Mouse (Mus musculus) heart, embryonic 11.5 days (tissue): ENCODE measurements around the gene Urad. TPM values are rescaled to one million over a fixed set of nuclear protein-coding genes. Genes with fewer than 3 reads are reported as not detected.
A peak's percentile ranks its signal among the peaks of the same experiment; 100 is the strongest.

Source experiments
- ATAC-seq: fragments of 200-750 bp; cut with Nextera tagmentation; replicated peaks from 2 replicates; pipeline ENCODE4 v1.8.0; 2017; ENCODE audit warnings: moderate library complexity; ENCODE audit not compliant: insufficient number of reproducible peaks, low FRiP score, low TSS enrichment
- H3K27ac ChIP-seq: fragments of 300-500 bp; sonication (generic); 2 replicates; pipeline ENCODE4 v1.5.1; 2014; ENCODE audit warnings: mild to moderate bottlenecking, low read depth, low read length
- H3K27me3 ChIP-seq: fragments of 300-500 bp; sonication (generic); 2 replicates; pipeline ENCODE4 v1.6.1; 2014; ENCODE audit warnings: mild to moderate bottlenecking, low read length, mixed read lengths; ENCODE audit not compliant: control insufficient read depth, insufficient read depth
- H3K36me3 ChIP-seq: fragments of 300-500 bp; sonication (generic); 2 replicates; pipeline ENCODE4 v1.6.1; 2014; ENCODE audit warnings: mild to moderate bottlenecking, low read length, moderate library complexity, mixed read lengths; ENCODE audit not compliant: control insufficient read depth, insufficient read depth
- H3K4me1 ChIP-seq: fragments of 300-500 bp; sonication (generic); 2 replicates; pipeline ENCODE4 v1.6.1; 2014; ENCODE audit warnings: low read length; ENCODE audit not compliant: control insufficient read depth, insufficient read depth
- H3K4me2 ChIP-seq: fragments of 300-500 bp; sonication (generic); 2 replicates; pipeline ENCODE4 v1.6.1; 2014; ENCODE audit warnings: mild to moderate bottlenecking, moderate library complexity
- H3K4me3 ChIP-seq: fragments of 300-500 bp; sonication (generic); 2 replicates; pipeline ENCODE4 v1.5.1; 2014; ENCODE audit warnings: low read depth, low read length
- H3K9ac ChIP-seq: fragments of 300-500 bp; sonication (generic); 2 replicates; pipeline ENCODE4 v1.6.1; 2014; ENCODE audit warnings: mild to moderate bottlenecking, low read depth, low read length, moderate library complexity
- H3K9me3 ChIP-seq: fragments of 300-500 bp; sonication (generic); replicated peaks from 2 replicates; pipeline ENCODE4 v1.6.1; 2016; ENCODE audit warnings: low read length; ENCODE audit not compliant: control insufficient read depth
- WGBS: fragments of 180-500 bp; shearing (Covaris S2); extraction: QIAGEN DNeasy Blood & Tissue Kit; methylation state at CpG from one replicate; pipeline ENCODE4 v1.1.7; 2014; ENCODE audit not compliant: insufficient replicate concordance; 5-methylcytosine and 5-hydroxymethylcytosine counted together
- polyA plus RNA-seq: library from polyadenylated mRNA; unstranded; fragments of >200 nt; fragmentation: Nextera tagmentation; extraction: Ambion mirVana; gene quantifications from 2 replicates; pipeline ENCODE4 v1.2.1, GENCODE M21; 2014

The Urad gene
- polyA plus RNA-seq, 1 experiment from 2014 or later, result not detected

DNA sequence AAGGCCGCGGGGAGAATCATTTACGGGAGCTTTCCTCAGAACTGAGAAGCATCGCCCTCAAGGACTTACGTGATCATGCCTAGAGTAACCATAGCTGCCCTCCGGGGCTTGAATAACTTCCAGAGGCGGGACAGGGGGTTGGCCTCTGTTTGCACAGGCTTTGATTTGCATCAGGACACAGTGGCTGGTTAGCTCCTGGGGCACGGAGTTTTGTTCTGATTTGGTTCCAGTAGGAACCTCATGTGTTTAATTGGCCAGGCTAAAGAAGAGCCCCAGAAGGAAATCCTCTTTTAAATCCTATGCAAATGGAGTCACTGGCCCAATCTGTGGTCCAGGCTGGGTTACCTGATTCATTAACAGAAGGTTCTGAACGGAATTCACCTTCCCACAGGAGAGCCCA is 16.7 kb upstream of the Urad start:
- no peak overlapping the region for H3K9ac ChIP-seq
- no peaks in the 10 kb centered on the region for H3K27me3 ChIP-seq
- H3K27ac ChIP-seq, result no peak overlapping the region
- no peaks in the 10 kb centered on the region for H3K9me3 ChIP-seq
- H3K36me3 ChIP-seq, result no peaks in the 10 kb centered on the region
- no peak overlapping the region for H3K4me3 ChIP-seq
- ATAC-seq, result no peak
- no peaks in the 10 kb centered on the region for H3K4me1 ChIP-seq
- WGBS, result 57% methylated on average over 9 of the region's 9 CpGs
- H3K4me2 ChIP-seq, result no peak overlapping the region

DNA sequence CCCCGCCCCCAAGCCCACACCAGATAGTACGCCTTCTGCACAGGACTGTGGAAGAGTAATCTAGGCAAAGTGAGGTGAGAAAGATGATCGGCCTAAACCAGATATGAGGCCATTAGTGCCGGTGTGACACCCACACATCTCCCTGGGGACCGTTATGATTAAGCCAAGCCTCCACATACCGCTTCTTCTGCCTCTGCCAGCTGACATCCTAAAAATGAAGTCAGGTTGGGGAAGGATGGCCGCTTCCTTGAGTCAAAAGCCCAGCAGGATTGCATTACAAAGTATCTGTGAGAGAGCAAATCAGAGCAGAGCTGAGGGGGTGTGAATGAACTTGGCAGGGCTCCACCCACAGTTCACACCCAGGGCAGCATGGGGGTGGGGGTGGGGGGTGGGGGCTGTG is 10.5 kb upstream of the Urad start:
- Histone ChIP-seq H3K27me3 (no peaks in the 10 kb centered on the region), H3K9me3 (no peaks in the 10 kb centered on the region), H3K4me3 (no peak overlapping the region), H3K4me1 (no peaks in the 10 kb centered on the region), H3K4me2 (no peak overlapping the region), H3K9ac (no peak overlapping the region), H3K36me3 (no peaks in the 10 kb centered on the region), H3K27ac (no peak overlapping the region)
- 0 out of 2 replicates have a peak, but pooled peaks have one; percentile 46 for ATAC-seq
- 28% methylated on average over 7 of the region's 7 CpGs for WGBS

DNA sequence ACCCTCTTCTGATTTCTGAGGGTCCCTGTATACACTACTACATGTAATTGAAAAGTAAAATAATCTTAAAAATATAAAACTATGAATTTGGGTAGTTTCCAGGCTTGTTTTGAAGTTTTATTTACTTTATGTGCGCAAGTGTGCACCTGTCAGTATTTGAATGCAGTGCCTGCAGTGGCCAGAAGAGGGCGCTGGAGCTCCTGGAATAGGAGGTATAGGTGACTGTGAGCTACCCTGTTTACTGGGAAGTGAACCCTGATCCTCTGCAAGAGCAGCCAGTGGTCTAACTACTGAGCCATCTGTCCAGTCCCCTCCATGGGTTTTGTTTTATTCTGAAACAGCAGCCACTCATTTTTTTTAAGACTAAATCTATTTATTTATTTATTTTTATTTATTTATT is 9.3 kb upstream of the Urad start:
- H3K27me3 ChIP-seq, result no peaks in the 10 kb centered on the region
- H3K36me3 ChIP-seq, result no peaks in the 10 kb centered on the region
- ATAC-seq, result no peak
- H3K27ac ChIP-seq, result no peak overlapping the region
- no peak overlapping the region for H3K9ac ChIP-seq
- H3K4me1 ChIP-seq, result no peaks in the 10 kb centered on the region
- WGBS, result 37% methylated on average over 2 of the region's 2 CpGs
- H3K4me2 ChIP-seq, result no peak overlapping the region
- no peaks in the 10 kb centered on the region for H3K9me3 ChIP-seq
- no peak overlapping the region for H3K4me3 ChIP-seq

DNA sequence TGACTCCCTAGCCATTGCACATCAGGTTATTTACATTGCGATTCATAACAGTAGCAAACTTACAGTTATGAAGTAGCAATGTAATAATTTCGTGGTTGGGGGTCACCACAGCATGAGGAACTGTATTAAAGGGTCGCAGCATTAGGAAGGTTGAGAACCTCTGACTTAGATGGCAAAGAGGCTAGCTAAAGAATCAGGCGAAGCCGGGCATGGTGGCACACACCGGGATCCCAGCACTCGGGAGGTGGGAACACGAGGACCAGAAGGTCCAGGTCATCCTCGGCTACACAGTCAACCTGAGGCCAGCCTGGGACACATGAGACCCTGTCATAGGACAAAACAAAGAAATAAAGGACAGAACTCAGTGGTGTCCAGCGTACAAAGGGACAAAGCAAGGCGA is 7.7 kb upstream of the Urad start:
- Histone ChIP-seq H3K4me3 (no peak overlapping the region), H3K4me1 (no peaks in the 10 kb centered on the region), H3K27ac (no peak overlapping the region), H3K9me3 (no peaks in the 10 kb centered on the region), H3K36me3 (no peaks in the 10 kb centered on the region), H3K9ac (no peak overlapping the region), H3K27me3 (no peaks in the 10 kb centered on the region), H3K4me2 (no peak overlapping the region)
- WGBS, result 75% methylated on average over 11 of the region's 11 CpGs
- ATAC-seq, result no peak

DNA sequence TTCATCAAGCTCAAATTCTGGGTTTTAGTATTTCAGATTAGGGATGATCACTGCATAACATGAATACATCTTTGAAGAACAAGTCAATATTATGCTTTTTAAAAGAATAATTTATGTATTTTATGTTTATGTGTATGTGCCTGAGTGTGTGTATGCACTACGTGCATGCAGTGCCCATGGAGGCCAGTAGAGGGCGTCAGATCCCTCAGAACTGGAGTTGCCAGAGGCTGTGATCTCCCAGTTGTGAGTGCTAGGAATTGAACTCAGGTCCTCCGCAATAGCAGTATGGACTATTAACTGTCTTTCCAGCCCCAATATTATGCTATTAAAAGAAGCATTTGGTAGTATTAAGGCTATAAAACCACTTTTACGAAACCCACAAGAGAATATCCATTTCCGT is 5.4 kb upstream of the Urad start:
- H3K9ac ChIP-seq, result no peak overlapping the region
- H3K4me2 ChIP-seq, result no peak overlapping the region
- WGBS, result 83% methylated on average over 5 of the region's 5 CpGs
- H3K4me1 ChIP-seq, result no peaks in the 10 kb centered on the region
- H3K27me3 ChIP-seq, result peaks cover 3% of the 10 kb centered on the region
- no peaks in the 10 kb centered on the region for H3K36me3 ChIP-seq
- no peak overlapping the region for H3K27ac ChIP-seq
- no peak for ATAC-seq
- no peak overlapping the region for H3K4me3 ChIP-seq
- no peaks in the 10 kb centered on the region for H3K9me3 ChIP-seq

DNA sequence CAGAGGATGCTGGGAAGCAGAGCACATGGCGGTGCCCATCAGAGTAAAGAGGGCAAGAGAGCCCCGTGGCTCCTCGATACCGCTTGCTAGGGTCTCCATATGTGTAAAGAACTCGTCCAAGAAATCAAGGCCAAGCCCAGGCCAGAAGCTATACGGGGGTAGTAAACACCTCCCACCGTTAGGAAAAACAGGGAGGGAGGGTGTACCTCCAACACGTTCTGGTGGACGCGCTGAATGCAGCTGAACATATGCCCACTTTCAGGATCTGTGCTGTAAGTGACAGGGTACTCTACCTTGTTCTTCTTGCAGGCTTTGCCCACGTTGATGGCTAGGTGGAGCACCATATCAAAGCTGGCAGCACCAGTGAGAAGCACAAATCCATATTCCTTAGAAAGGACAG is 3.7 kb upstream of the Urad start:
- Histone ChIP-seq H3K27ac (no peak overlapping the region), H3K27me3 (peaks cover 20% of the 10 kb centered on the region), H3K36me3 (no peaks in the 10 kb centered on the region), H3K4me2 (no peak overlapping the region), H3K9ac (no peak overlapping the region), H3K4me3 (no peak overlapping the region), H3K4me1 (no peaks in the 10 kb centered on the region), H3K9me3 (no peaks in the 10 kb centered on the region)
- ATAC-seq, result no peak
- WGBS, result 68% methylated on average over 11 of the region's 11 CpGs

DNA sequence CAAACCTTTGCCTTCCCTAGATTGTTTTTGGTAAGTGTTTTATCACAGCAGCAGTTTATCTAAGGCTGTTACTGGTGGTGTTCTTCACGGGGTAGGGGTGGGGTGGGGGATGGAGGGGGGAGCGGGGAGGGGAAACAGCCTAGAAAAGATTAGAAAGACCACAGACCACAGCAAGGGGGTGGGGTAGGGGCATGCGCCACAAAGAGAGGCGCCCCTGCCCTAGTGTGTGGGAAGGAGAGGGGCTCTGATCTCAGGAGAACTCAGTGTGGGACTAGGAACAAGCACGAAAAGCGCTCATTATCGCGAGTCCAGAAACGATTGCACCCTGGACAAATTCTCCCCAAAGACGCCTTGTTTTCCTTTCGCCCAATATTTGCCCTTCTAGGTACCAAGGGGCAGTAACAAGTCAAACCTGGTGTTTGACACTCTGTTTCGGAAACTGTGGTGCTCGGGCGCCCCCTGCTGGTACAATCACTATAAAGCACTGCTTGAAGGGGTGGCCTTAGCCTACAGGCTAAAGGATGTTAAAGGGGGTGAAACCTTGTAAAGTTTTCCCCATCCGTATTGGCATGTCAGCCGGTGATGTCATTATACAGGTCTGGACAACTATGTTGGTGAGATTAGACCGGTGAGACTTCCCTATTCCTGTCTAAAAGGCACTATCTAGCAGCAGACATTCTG is 1.1 kb upstream of the Urad start:
- H3K4me2 ChIP-seq, result no peak overlapping the region
- H3K9ac ChIP-seq, result no peak overlapping the region
- H3K4me3 ChIP-seq, result no peak overlapping the region
- no peaks in the 10 kb centered on the region for H3K36me3 ChIP-seq
- 11% methylated on average over 17 of the region's 17 CpGs for WGBS
- H3K4me1 ChIP-seq, result no peaks in the 10 kb centered on the region
- H3K9me3 ChIP-seq, result no peaks in the 10 kb centered on the region
- H3K27ac ChIP-seq, result no peak overlapping the region
- ATAC-seq, result peak; percentile 43; the same call in 1 of the 2 replicates
- H3K27me3 ChIP-seq, result peaks cover 39% of the 10 kb centered on the region

DNA sequence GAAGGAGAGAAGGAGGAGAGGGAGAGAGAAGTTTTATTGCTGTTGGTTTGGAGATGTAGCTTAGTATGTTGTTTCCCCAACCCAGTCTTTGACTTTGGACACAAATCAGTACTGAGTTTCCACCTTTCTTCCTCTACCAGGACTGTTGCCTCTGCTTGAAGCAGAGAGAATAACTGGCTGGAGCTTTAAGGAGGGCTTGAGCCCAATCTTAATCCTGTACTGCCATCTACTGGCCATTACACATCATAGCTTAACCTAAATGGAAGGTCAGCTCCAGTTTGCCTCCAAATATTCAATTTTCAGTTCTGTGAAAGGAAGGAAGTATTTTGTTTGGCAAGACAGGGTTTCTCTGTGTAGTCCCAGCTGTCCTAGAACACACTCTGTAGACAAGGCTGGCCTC is 2.6 kb downstream of the Urad start:
- Histone ChIP-seq H3K4me2 (no peak overlapping the region), H3K4me1 (no peaks in the 10 kb centered on the region), H3K9me3 (no peaks in the 10 kb centered on the region), H3K27me3 (peaks cover 75% of the 10 kb centered on the region), H3K4me3 (no peak overlapping the region), H3K36me3 (no peaks in the 10 kb centered on the region), H3K27ac (no peak overlapping the region), H3K9ac (no peak overlapping the region)
- ATAC-seq, result no peak

DNA sequence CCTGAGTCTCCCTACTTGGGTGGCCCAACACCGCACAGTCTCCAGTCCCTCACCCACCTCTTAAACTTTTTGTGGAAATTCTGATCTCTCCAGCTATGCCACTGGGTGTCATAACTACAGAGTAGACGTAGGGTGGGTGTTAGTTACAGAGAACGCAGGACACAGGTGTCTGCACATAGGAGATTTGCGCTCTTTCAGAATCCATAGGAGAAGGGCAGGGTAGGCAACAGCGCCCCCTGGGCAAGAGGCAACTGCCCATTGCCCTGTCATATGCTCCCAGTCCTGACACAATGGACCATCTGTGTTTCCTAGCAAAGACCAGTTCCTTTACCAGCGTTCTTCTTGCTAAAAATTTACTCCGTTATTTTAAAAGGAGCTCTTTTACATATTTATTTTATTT is 4.2 kb downstream of the Urad start:
- H3K9me3 ChIP-seq, result no peaks in the 10 kb centered on the region
- 23% methylated on average over 7 of the region's 7 CpGs for WGBS
- peaks cover 92% of the 10 kb centered on the region for H3K27me3 ChIP-seq
- no peaks in the 10 kb centered on the region for H3K4me1 ChIP-seq
- H3K36me3 ChIP-seq, result no peaks in the 10 kb centered on the region
- H3K9ac ChIP-seq, result no peak overlapping the region
- H3K4me2 ChIP-seq, result no peak overlapping the region
- no peak overlapping the region for H3K27ac ChIP-seq
- ATAC-seq, result no peak
- H3K4me3 ChIP-seq, result no peak overlapping the region
